Mouse (Mus musculus): Measurements from ENCODE around the gene Cplane1. TPM values are rescaled to one million over a fixed set of nuclear protein-coding genes. Genes with fewer than 3 reads are reported as not detected.
"Not testable (repeated sequence)": the region's sequence is repeated elsewhere in the genome, so short reads cannot be mapped to it uniquely, and the experiment has no call there.

Gene Cplane1
- total RNA-seq (2014; fragmentation: Nextera tagmentation) (2.8 and 12.8 TPM in 2 replicates), total RNA-seq (2017) (3.5 and 4.1 TPM in 2 replicates)

DNA sequence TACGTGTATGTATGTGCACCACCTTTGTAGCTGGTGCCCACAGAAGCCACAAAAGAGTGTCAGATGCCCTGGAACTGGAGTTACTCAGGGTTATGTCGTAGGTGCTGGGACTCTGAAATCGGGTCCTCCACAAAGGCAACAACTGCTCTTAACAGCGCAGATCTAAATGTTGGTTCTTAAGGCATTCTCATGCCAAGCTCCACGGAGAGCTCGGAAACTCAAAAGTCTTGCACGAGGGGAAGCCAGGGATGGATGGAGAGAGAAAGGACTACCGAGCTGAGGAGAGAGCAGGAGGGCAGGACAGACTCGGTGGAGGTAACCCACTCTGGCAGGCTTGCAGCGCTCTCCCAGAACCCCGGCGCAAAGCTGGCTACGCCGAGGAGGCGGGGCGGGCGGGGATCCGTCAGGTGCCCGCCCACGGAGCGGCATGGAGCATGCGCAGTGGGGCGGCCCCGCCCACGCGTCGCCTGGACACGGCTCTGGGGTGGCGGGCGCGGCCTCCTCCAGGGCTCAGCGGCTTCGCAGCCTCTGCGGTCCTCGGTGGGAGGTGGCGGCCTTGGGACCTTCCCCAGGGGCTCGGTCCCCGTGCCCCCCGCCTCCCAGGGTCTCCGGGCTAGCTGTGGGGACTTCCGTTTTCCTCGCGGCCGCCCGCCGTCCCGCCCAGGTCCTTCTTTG lies at the start of gene Cplane1:
Gene Cplane1, plus strand, starts transcription at position 516 of the 675 bp plus-strand sequence.
- peak; percentile 90 for ATAC-seq (replicated peaks; ENCODE audit: poor library complexity, severe bottlenecking)

DNA sequence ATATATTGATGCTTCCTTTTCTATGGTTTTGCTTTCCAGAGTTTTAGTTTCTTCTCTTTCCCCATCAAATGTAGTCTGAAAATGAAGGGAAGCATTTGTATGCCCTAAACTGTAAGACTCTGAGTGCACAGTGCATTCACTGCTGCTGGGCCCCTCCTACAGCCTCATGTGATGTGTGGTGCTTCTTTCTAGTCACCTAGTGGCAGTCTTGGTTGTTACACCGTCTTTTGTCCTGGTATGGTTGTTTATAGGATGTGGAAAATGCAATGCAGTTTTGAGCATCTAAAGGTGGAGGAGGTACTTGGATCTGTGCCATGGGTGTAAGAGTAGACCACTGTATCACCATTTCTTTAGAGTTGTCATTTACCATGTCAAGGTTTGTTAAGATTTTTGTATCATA lies 39.6 kb upstream of the Cplane1 start:
- no peak for ATAC-seq (replicated peaks; ENCODE audit: poor library complexity, severe bottlenecking)

DNA sequence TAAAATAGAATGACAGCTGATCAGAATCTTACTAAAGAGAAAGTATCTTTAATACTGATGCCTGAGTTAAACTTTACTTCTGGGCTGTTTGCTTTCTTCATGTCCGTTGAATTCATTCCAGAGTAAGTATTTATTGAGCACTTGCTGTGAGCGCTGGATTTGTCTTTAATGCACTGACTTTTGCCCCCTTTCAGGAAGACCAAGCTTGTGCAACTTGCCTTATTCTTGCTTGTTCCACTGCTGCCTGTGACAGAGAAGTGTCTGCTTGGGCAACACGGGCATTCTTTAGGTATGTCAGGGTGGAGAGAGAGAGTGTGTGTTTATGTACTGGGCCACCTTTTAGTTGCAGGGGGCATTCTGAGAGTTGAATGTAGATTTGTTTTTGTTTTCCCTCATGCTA lies 37.6 kb upstream of the Cplane1 start:
- ATAC-seq (replicated peaks; ENCODE audit: poor library complexity, severe bottlenecking), result no peak

DNA sequence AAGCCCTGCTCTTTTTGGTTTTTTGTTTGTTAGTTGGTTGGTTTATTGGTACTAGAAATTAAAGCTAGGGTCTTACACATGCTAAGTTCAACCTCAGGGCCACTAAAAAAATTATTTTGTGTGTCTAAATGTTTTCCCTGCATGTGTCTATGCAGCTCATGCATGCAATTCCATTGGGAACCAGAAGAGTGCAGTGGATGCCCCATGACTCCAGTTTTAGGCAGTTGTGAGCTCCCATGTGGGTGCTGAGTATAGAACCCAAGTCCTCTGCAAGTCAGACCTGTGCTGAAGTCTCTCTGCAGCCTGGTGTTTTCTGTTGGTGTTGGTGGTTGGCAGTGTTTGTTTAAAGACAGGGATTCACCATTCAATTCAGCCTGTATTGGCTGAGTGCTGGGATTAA lies 37.1 kb upstream of the Cplane1 start:
- ATAC-seq (replicated peaks; ENCODE audit: poor library complexity, severe bottlenecking), result no peak

DNA sequence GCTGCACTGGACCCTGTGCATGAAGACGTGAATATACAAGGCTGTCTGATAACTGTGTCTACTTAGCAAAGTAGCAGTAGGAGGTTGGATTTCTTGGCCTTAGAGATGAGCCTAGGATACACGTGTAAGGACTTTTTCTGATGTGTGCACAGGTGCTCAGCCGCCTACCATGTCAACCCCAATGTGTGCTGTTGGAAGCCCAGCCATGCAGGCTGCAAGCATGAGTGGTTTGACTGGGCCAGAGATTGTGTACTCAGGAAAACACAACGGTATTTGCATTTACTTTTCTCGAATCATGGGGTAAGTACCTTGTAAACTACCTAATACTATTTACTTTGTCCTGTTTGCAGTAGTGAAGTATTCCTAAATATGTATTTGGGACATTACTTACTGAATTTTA lies 33.3 kb upstream of the Cplane1 start:
- ATAC-seq (replicated peaks; ENCODE audit: poor library complexity, severe bottlenecking), result no peak

DNA sequence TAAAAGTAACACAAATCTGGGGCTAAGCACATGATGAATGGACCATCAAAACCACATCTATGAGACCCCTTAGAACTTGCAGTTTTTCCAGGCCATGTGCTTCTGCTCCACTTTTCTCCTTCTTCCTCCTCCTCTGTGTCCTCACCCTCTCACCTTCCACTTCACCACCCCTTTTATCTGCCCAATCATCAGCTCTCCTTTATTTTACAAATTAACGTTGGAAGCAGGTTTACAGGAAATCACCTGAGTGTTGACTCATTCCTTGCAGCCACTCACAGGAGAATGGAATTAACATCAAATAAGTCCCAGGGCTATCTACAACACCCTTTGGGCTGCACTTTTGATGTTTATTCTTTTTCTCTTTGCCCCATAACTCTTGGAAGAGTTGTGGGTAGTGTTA lies 7.1 kb upstream of the Cplane1 start:
- no peak for ATAC-seq (replicated peaks; ENCODE audit: poor library complexity, severe bottlenecking)

DNA sequence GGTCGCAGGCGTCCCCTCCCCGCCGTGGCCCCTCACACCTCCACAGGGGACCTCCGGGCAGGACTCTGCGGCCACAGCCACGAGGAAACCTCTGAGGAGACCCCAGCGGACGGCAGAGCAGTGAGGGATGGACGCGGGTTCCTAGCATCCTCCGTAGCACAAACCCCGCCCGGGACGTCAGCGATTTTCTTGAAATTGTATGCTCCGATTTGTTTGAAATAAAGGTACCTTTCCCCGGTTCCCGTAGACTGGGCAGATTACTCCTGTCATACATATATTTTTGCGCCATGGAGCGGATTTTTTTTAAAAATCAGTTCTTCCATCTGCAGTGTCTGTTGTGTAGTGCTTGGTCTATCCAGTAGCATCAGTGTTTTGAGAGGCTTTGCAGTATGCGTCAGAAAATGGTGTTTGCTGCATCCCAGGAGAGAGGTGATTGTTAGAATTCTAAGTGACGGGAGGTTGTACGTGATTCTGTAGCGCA lies 400 bp downstream of the Cplane1 start:
- no peak for ATAC-seq (replicated peaks; ENCODE audit: poor library complexity, severe bottlenecking)

DNA sequence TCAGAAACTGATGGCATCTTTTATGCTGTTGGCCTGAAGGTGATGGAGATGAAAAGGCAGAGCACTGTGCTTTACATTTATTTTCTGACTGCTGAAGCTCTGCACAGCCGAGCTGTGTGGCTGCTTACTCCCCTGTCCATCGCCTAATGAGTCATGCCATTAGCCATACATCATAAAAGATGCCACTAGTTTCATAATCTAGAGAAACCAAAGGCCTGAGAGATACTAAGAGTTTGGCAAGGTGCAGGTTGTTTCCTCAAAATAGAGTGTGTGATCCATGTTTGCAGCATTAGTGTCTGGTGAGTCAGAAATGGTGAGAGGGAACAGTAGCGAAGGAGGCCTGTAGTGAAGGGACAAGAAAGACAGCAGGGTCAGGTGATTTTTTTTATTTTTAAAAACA lies 20.7 kb downstream of the Cplane1 start:
- no peak for ATAC-seq (replicated peaks; ENCODE audit: poor library complexity, severe bottlenecking)

DNA sequence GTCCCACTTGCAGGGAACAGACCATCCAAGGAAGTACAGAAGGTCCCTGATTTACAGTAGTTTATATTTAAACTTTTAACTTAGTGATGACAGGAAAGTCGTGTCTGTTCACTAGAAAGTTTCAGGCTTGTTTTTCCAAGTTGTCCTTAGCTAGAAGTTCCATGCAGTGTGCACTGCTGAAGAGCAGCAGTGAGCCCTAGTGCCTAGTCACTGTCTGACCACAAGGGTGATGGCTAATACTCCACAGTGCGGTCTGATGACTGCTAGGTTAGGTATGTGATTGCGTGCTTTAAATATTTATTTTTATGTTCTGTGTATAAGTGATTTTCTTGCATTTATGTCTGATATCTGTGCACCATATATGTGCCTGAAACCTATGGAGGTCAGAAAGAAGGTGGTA lies 21.5 kb downstream of the Cplane1 start:
- no peak for ATAC-seq (replicated peaks; ENCODE audit: poor library complexity, severe bottlenecking)

DNA sequence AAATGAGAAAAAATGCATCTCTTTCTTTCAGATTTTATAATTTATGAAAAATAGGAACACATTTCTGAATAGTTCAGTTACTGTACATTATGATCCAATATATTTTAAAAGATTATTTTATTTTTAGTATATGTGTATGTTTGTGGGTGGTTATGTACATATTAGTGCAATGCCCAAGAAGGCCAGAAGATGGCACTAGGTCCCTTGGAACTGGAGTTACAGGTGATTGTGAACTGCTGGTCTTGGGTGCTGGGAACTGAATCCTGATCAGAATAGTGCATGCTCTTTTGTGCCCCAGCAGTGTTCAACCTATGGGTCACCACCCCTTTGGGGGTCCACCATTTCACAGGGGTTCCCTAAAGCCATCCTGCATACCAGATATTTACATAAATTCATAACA lies 31.4 kb downstream of the Cplane1 start:
- ATAC-seq (replicated peaks; ENCODE audit: poor library complexity, severe bottlenecking), result no peak

DNA sequence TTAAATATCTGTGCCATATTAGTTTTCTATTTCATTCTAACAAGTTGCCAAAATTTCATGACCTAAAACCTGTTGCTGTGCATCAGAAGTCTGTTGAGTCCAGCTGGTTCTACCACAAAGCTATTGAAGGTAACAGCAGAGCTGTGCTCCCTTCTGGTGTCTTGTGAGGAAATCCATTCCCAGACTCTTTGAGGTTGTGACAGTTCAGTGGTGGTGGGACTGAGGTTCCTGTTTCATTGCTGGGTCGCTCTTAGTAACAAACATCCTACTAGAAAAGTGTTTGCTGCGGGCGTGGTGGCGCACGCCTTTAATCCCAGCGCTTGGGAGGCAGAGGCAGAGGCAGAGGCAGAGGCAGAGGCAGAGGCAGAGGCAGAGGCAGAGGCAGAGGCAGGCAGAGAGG lies 39.5 kb downstream of the Cplane1 start:
- peak; percentile 94 for ATAC-seq (replicated peaks; ENCODE audit: poor library complexity, severe bottlenecking)

DNA sequence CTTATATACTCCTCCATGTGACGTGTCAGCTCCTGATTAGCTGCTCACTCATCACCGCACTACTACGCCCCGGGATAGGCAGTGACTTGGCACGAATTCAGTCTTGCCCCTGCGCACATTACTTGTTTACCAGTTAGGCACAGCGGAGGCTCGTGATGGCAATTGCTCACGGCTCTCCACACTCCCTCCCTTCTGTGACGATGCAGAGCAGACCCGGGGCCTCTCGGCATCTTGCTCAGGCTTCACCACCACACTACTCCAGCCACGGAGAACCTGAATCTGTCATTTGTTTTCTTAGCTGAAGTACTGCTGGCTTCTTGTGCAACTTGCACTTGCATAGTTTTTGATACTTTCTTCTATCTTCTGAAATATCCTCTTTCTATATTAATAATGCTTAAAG lies 45.9 kb downstream of the Cplane1 start:
- ATAC-seq (replicated peaks; ENCODE audit: poor library complexity, severe bottlenecking), result no peak

DNA sequence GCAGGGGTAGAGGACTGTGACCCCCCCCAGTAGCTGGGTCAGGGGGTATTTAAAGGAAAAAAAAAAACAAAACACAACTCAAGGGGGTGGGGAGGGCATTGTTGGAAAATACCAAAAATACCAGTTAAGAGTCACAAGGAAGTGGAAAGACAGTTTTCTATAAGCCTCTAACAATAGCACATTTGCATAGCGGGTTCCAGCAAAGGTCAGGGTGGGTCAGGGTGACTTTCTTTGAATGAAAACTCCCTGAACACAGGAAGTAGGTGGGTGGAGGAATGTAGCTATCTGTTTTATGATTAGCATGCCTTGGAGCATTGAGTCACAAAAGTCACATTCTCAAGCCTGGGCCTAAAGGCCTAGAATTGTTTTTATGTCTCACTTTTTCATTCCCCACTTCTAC lies 65.3 kb downstream of the Cplane1 start:
- ATAC-seq (replicated peaks; ENCODE audit: poor library complexity, severe bottlenecking), result not testable (repeated sequence)

DNA sequence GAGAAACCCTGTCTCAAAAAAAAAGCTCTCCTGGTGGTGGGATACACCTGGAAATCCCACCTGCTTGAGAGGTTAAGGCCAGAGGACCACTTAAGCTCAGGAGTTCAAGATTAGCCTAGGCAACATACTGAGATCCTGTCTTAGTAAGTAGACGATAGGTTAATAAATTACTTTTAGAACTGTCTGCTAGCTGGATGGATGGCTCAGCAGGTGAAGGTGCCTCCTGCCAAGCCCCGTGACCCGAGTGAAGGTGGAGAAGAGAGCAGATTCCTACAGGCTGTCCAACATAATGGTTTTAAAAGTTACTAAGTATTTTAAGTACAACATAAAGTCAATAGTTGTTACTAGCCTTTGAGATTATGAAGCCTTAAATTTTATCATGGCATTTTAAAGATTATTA lies 97.0 kb downstream of the Cplane1 start:
- no peak for ATAC-seq (replicated peaks; ENCODE audit: poor library complexity, severe bottlenecking)

DNA sequence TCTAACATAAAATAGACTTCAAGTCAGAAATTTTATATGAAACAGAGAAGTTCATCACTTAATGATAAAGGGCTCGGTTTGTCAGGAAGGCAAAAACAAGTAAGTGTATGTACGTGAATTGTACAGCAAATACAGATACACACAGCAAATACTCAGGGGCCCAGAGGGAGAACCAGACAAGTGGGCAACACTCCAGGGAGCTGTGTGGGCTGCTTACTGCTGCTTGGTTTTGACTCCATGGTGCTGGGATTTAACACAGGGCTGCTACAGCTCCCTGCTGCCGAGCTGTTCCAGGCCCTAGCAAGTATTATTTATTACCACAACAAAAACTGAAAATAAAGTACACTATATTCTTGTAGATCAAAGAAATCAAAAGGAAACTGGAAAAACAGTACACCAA lies 98.3 kb downstream of the Cplane1 start:
- ATAC-seq (replicated peaks; ENCODE audit: poor library complexity, severe bottlenecking), result no peak

DNA sequence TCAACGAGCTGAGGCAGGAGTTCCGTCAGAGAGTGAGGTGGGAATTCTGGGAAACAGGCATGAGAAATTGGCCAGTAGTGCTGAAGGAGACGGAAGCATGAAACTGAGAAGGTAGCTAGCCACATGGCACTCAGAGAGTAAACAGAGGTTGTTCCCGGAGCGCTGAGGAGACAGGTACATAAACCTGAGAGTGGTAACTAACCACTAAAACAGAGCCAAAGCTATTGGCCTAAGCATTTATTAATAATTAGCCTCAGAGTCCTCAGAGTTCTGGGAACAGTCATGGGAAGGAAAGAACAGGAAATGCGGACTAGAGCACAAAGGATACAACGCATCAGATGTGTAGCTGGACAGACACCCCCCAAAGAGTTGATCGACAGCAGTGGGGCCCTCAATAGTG lies 99.3 kb downstream of the Cplane1 start:
- ATAC-seq (replicated peaks; ENCODE audit: poor library complexity, severe bottlenecking), result no peak

DNA sequence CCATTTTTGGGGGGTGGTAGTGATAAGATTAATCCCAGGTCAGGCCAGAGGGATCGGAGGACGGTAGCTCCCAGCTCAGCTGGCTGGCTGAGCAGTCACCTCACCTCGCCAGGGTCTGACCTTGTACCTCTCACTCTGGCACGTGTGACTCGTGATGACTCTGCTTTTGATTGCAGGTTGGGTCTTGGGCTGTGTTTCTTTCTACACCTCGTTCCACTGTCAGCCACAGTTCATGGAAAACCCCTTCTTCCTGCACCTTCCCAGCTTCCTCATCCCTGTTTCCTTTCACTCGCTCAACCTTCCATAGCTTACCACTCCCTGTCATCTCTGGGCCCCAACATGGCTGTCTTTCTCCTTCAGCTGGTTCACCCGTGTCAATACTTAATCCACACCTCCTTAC lies 103.0 kb downstream of the Cplane1 start:
- ATAC-seq (replicated peaks; ENCODE audit: poor library complexity, severe bottlenecking), result no peak

DNA sequence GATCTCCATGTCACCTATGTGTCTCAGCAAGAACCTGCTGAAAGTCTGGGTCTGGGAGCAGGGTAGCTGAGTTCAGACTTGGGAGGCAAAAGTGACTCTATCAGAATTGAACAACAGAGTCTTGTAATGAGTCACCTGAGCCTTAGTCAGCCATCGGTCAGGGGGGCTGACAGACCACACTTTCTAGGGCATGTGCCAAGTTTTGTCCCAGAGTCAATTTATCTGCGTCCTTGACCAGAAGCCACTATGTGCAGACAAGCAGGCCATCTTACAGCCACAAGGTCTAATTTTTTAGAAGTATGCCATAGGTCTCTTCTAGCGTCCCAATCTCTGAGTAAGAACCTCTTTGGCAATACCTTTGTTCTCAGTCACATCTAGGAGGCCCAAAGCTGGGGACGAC lies 109.0 kb downstream of the Cplane1 start:
- not testable (repeated sequence) for ATAC-seq (replicated peaks; ENCODE audit: poor library complexity, severe bottlenecking)

DNA sequence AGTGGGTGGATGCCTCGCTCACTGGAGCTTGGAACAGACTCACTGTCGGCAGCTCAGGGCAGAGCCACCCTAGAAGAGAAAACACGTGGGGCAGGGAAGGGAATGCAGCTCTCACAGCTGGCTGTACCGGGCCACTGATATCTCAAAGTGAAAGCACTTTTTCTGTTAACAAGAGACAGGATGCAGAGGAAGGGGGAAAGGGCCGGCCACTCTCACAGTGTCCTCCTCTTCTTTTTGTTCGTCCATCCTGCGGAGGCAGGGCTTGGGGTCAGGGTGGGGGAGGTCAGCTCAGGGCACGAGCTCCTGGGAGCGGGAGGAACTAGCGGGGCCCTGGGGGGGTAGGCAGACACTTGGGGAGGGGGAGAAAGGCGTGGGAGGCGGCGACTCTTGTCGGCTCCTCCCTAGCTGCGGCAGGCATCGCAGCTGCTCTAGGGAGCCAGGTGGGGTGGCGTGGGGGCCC lies 110.4 kb downstream of the Cplane1 start:
- peak; percentile 71 for ATAC-seq (replicated peaks; ENCODE audit: poor library complexity, severe bottlenecking)

DNA sequence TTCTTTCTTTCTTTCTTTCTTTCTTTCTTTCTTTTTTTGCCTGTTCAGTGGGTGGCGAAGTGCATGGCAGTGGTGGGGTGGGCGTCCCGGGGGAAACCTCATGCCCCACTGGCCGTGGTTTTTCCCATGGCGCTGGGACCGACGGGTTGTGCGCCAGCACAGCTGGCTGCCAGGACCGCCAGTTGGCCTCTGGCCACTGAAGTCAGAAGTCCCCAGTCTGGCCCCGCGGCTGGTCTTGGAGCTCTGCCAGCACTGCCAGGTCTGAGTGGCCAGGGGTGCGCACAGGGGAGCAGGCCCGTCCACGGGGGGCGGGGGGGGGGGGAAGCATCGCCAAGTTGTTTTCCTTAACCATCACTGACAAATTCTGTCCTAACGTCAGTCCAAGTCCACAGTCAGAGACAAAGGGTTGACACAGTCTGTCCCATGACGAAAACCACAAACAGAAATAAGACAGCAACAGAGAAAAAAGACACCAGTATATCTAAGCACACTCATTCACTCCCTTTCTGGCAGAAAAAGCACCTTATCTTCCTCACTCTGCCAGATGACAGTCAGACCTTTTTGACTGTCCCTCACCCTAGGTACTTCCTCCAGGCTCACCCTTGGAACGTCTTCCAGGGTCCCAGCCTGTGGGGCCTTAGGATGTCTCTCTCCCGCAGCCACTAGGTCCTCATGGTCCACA lies 111.2 kb downstream of the Cplane1 start:
- peak; percentile 59 for ATAC-seq (replicated peaks; ENCODE audit: poor library complexity, severe bottlenecking)

DNA sequence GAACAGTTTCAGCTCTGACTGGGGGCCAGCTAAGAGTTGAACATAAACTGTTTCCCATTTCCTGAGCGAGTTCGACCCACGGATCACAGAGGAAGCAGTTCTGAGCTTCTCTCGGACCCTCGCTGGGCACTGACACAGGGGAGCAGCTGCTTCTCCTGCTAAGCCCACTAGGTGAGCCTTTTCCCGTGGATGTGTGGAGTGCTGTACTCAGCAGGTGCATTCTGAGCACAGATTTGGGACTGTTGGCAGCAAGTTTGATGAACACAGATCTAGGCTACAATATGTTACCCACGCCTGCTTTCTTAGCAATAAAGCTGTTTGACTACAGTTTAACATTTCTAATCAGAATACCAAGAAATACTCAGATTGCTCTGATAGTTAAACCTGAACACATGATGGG lies 112.8 kb downstream of the Cplane1 start:
- no peak for ATAC-seq (replicated peaks; ENCODE audit: poor library complexity, severe bottlenecking)

DNA sequence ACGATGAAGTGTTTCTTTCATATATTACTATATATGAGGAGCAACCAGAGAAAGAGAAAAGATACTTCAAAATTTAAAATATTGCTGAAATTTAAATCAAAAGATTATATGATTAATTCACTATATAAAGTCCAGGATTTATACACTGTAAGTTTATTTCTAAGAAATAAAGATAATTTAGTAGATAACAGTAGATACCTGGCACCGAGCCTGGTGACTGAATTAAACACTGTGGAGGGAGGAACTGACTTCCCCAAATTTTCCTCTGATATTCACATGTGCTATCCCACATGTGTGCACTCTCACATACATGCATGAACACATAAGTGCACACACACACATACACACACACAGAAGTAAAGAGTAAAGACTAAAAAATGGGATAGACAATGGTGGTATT lies 113.2 kb downstream of the Cplane1 start:
- ATAC-seq (replicated peaks; ENCODE audit: poor library complexity, severe bottlenecking), result no peak

Measured in granulocyte monocyte progenitor cell, adult 5-6 weeks (primary cell).